Mouse (Mus musculus): Measurements from ENCODE around the gene Hormad1.

The Hormad1 gene

GRCm38 (mm10) chr3:95542171-95542570 lies 17.3 kb upstream of the Hormad1 start:
- TF ChIP-seq CTCF (conservative IDR thresholded peaks at IDR 0.05; ENCODE audit: low read length) (no peak), POU5F1 (IDR thresholded peaks at IDR 0.05; ENCODE audit: borderline replicate concordance, low read length) (no peak), NANOG (IDR thresholded peaks at IDR 0.05; ENCODE audit: borderline replicate concordance, low read length) (no peak)
- H3K4me1 ChIP-seq (replicated peaks; ENCODE audit: low read depth, low read length), result peaks cover 4% of the 10 kb centered on the region; the same call in 1 of the 2 replicates
- H3K36me3 ChIP-seq (ENCODE audit: insufficient read depth, low read length), result no peaks in the 10 kb centered on the region
- H3K4me3 ChIP-seq (replicated peaks; ENCODE audit: low read length), result no peak overlapping the region
- peaks cover 8% of the 10 kb centered on the region; the same call in 1 of the 2 replicates for H3K27me3 ChIP-seq (ENCODE audit: insufficient read depth, low read length)
- H3K9me3 ChIP-seq (ENCODE audit: low read length), result no peaks in the 10 kb centered on the region

GRCm38 (mm10) chr3:95542981-95543380 lies 16.5 kb upstream of the Hormad1 start:
- no peak for TF ChIP-seq POU5F1 (IDR thresholded peaks at IDR 0.05; ENCODE audit: borderline replicate concordance, low read length)
- no peak for TF ChIP-seq CTCF (conservative IDR thresholded peaks at IDR 0.05; ENCODE audit: low read length)
- TF ChIP-seq NANOG (IDR thresholded peaks at IDR 0.05; ENCODE audit: borderline replicate concordance, low read length), result no peak
- Histone ChIP-seq H3K36me3 (ENCODE audit: insufficient read depth, low read length) (no peaks in the 10 kb centered on the region), H3K27me3 (ENCODE audit: insufficient read depth, low read length) (no peaks in the 10 kb centered on the region; the same call in 1 of the 2 replicates), H3K4me3 (replicated peaks; ENCODE audit: low read length) (no peak overlapping the region), H3K4me1 (replicated peaks; ENCODE audit: low read depth, low read length) (peaks cover 4% of the 10 kb centered on the region; the same call in 1 of the 2 replicates), H3K9me3 (ENCODE audit: low read length) (no peaks in the 10 kb centered on the region)

- Histone ChIP-seq H3K27me3 (ENCODE audit: insufficient read depth, low read length) (no peaks in the 10 kb centered on the region), H3K9me3 (ENCODE audit: low read length) (no peaks in the 10 kb centered on the region), H3K4me3 (replicated peaks; ENCODE audit: low read length) (no peak overlapping the region), H3K4me1 (replicated peaks; ENCODE audit: low read depth, low read length) (0 out of 2 replicates have a peak, but pooled peaks cover 5% of the 10 kb centered on the region), H3K36me3 (ENCODE audit: insufficient read depth, low read length) (no peaks in the 10 kb centered on the region)
- TF ChIP-seq NANOG (IDR thresholded peaks at IDR 0.05; ENCODE audit: borderline replicate concordance, low read length), result no peak
- no peak for TF ChIP-seq CTCF (conservative IDR thresholded peaks at IDR 0.05; ENCODE audit: low read length)
- no peak for TF ChIP-seq POU5F1 (IDR thresholded peaks at IDR 0.05; ENCODE audit: borderline replicate concordance, low read length)
These were observed 9.3 kb upstream of the Hormad1 start for GRCm38 (mm10) chr3:95550176-95550575.

GRCm38 (mm10) chr3:95553986-95554385 lies 5.5 kb upstream of the Hormad1 start:
- no peaks in the 10 kb centered on the region for H3K36me3 ChIP-seq (ENCODE audit: insufficient read depth, low read length)
- 0 out of 2 replicates have a peak, but pooled peaks cover 2% of the 10 kb centered on the region for H3K27me3 ChIP-seq (ENCODE audit: insufficient read depth, low read length)
- TF ChIP-seq NANOG (IDR thresholded peaks at IDR 0.05; ENCODE audit: borderline replicate concordance, low read length) (no peak), POU5F1 (IDR thresholded peaks at IDR 0.05; ENCODE audit: borderline replicate concordance, low read length) (no peak), CTCF (conservative IDR thresholded peaks at IDR 0.05; ENCODE audit: low read length) (no peak)
- 0 out of 2 replicates have a peak, but pooled peaks cover 5% of the 10 kb centered on the region for H3K4me1 ChIP-seq (replicated peaks; ENCODE audit: low read depth, low read length)
- no peak overlapping the region for H3K4me3 ChIP-seq (replicated peaks; ENCODE audit: low read length)
- H3K9me3 ChIP-seq (ENCODE audit: low read length), result peaks cover 8% of the 10 kb centered on the region

GRCm38 (mm10) chr3:95560738-95561137 lies 1.3 kb downstream of the Hormad1 start:
- TF ChIP-seq POU5F1 (IDR thresholded peaks at IDR 0.05; ENCODE audit: borderline replicate concordance, low read length) (no peak), CTCF (conservative IDR thresholded peaks at IDR 0.05; ENCODE audit: low read length) (no peak)
- H3K36me3 ChIP-seq (ENCODE audit: insufficient read depth, low read length), result peaks cover 24% of the 10 kb centered on the region

GRCm38 (mm10) chr3:95561826-95562225 lies 2.3 kb downstream of the Hormad1 start:
- H3K9me3 ChIP-seq (ENCODE audit: low read length), result no peaks in the 10 kb centered on the region
- peaks cover 27% of the 10 kb centered on the region for H3K36me3 ChIP-seq (ENCODE audit: insufficient read depth, low read length)
- H3K4me1 ChIP-seq (replicated peaks; ENCODE audit: low read depth, low read length), result peaks cover 16% of the 10 kb centered on the region
- TF ChIP-seq NANOG (IDR thresholded peaks at IDR 0.05; ENCODE audit: borderline replicate concordance, low read length) (no peak), CTCF (conservative IDR thresholded peaks at IDR 0.05; ENCODE audit: low read length) (no peak), POU5F1 (IDR thresholded peaks at IDR 0.05; ENCODE audit: borderline replicate concordance, low read length) (no peak)
- no peak overlapping the region for H3K4me3 ChIP-seq (replicated peaks; ENCODE audit: low read length)
- peaks cover 12% of the 10 kb centered on the region for H3K27me3 ChIP-seq (ENCODE audit: insufficient read depth, low read length)

More at GRCm38 (mm10) chr3:95560738-95561137, 1.3 kb downstream of the Hormad1 start:
- Histone ChIP-seq H3K9me3 (ENCODE audit: low read length) (peaks cover 8% of the 10 kb centered on the region), H3K4me3 (replicated peaks; ENCODE audit: low read length) (peak overlapping the region; percentile 56), H3K27me3 (ENCODE audit: insufficient read depth, low read length) (peaks cover 12% of the 10 kb centered on the region), H3K4me1 (replicated peaks; ENCODE audit: low read depth, low read length) (peaks cover 16% of the 10 kb centered on the region)

- no peaks in the 10 kb centered on the region for H3K9me3 ChIP-seq (ENCODE audit: low read length)
- H3K4me3 ChIP-seq (replicated peaks; ENCODE audit: low read length), result no peak overlapping the region
- peaks cover 30% of the 10 kb centered on the region for H3K36me3 ChIP-seq (ENCODE audit: insufficient read depth, low read length)
- TF ChIP-seq NANOG (IDR thresholded peaks at IDR 0.05; ENCODE audit: borderline replicate concordance, low read length) (no peak), CTCF (conservative IDR thresholded peaks at IDR 0.05; ENCODE audit: low read length) (no peak), POU5F1 (IDR thresholded peaks at IDR 0.05; ENCODE audit: borderline replicate concordance, low read length) (no peak)
- H3K4me1 ChIP-seq (replicated peaks; ENCODE audit: low read depth, low read length), result no peaks in the 10 kb centered on the region
- no peaks in the 10 kb centered on the region for H3K27me3 ChIP-seq (ENCODE audit: insufficient read depth, low read length)
These were observed 10.1 kb downstream of the Hormad1 start for GRCm38 (mm10) chr3:95569585-95569984.

- H3K4me3 ChIP-seq (replicated peaks; ENCODE audit: low read length), result peak overlapping the region; percentile 86
- H3K9me3 ChIP-seq (ENCODE audit: low read length), result no peaks in the 10 kb centered on the region
- TF ChIP-seq POU5F1 (IDR thresholded peaks at IDR 0.05; ENCODE audit: borderline replicate concordance, low read length), result no peak
- no peak for TF ChIP-seq NANOG (IDR thresholded peaks at IDR 0.05; ENCODE audit: borderline replicate concordance, low read length)
- TF ChIP-seq CTCF (conservative IDR thresholded peaks at IDR 0.05; ENCODE audit: low read length), result no peak
- H3K36me3 ChIP-seq (ENCODE audit: insufficient read depth, low read length), result peaks cover 34% of the 10 kb centered on the region
- H3K4me1 ChIP-seq (replicated peaks; ENCODE audit: low read depth, low read length), result peaks cover 16% of the 10 kb centered on the region
- no peaks in the 10 kb centered on the region for H3K27me3 ChIP-seq (ENCODE audit: insufficient read depth, low read length)
These were observed 28.5 kb downstream of the Hormad1 start for GRCm38 (mm10) chr3:95587754-95588603.

Measured in E14TG2a.4 (cell line).